Mouse (Mus musculus): ENCODE data around the gene Acp7. TPM values are rescaled to one million over a fixed set of nuclear protein-coding genes. Genes with fewer than 3 reads are reported as not detected.
A peak's percentile ranks its signal among the peaks of the same experiment; 100 is the strongest.

The Acp7 gene
- total and polyA plus RNA-seq, 3 experiments = 0.11 TPM; not detected in 2

- Histone ChIP-seq H3K27me3 (ENCODE audit: insufficient read depth, low read length) (no peaks in the 10 kb centered on the region), H3K4me1 (ENCODE audit: insufficient read depth, low read depth, low read length) (peaks cover 93% of the 10 kb centered on the region), H3K36me3 (replicated peaks) (peaks cover 75% of the 10 kb centered on the region), H3K4me3 (ENCODE audit: low read depth, low read length) (no peak overlapping the region), H3K9me3 (replicated peaks) (no peaks in the 10 kb centered on the region)
- DNase-seq (ENCODE audit: low spot score) = no peak
- TF ChIP-seq CTCF (IDR thresholded peaks at IDR 0.05; ENCODE audit: low read depth, low read length) = no peak
- TF ChIP-seq POLR2AphosphoS5 (IDR thresholded peaks at IDR 0.05; ENCODE audit: insufficient replicate concordance, low read depth, low read length) = no peak
- TF ChIP-seq TAL1 (conservative IDR thresholded peaks at IDR 0.05; ENCODE audit: low read depth, low read length) = no peak
- TF ChIP-seq GATA2 (IDR thresholded peaks at IDR 0.05; ENCODE audit: borderline replicate concordance, low read depth, low read length) = no peak
- TF ChIP-seq GATA1 (IDR thresholded peaks at IDR 0.05; ENCODE audit: borderline replicate concordance, low read length) = no peak
- no peak for ATAC-seq (ENCODE audit: extremely low read depth, insufficient number of reproducible peaks, low FRiP score, poor library complexity, severe bottlenecking)
Measured at GRCm38 (mm10) chr7:28586663-28587411, 44.3 kb downstream of the Acp7 start.

- TF ChIP-seq TAL1 (conservative IDR thresholded peaks at IDR 0.05; ENCODE audit: low read depth, low read length) (no peak), GATA2 (IDR thresholded peaks at IDR 0.05; ENCODE audit: borderline replicate concordance, low read depth, low read length) (no peak), CTCF (IDR thresholded peaks at IDR 0.05; ENCODE audit: low read depth, low read length) (no peak), POLR2AphosphoS5 (IDR thresholded peaks at IDR 0.05; ENCODE audit: insufficient replicate concordance, low read depth, low read length) (no peak), GATA1 (IDR thresholded peaks at IDR 0.05; ENCODE audit: borderline replicate concordance, low read length) (no peak)
- H3K4me1 ChIP-seq (ENCODE audit: insufficient read depth, low read depth, low read length) = peaks cover 93% of the 10 kb centered on the region
- DNase-seq (ENCODE audit: low spot score) = no peak
- H3K9me3 ChIP-seq (replicated peaks) = no peaks in the 10 kb centered on the region
- ATAC-seq (ENCODE audit: extremely low read depth, insufficient number of reproducible peaks, low FRiP score, poor library complexity, severe bottlenecking) = no peak
- peaks cover 68% of the 10 kb centered on the region for H3K36me3 ChIP-seq (replicated peaks)
- H3K4me3 ChIP-seq (ENCODE audit: low read depth, low read length) = peak overlapping the region; percentile 45; the same call in 1 of the 2 replicates
- H3K27me3 ChIP-seq (ENCODE audit: insufficient read depth, low read length) = no peaks in the 10 kb centered on the region
Measured at GRCm38 (mm10) chr7:28585001-28585400, 46.1 kb downstream of the Acp7 start.

- H3K4me1 ChIP-seq (ENCODE audit: insufficient read depth, low read depth, low read length) = peaks cover 93% of the 10 kb centered on the region
- no peak for DNase-seq (ENCODE audit: low spot score)
- no peak for TF ChIP-seq POLR2AphosphoS5 (IDR thresholded peaks at IDR 0.05; ENCODE audit: insufficient replicate concordance, low read depth, low read length)
- TF ChIP-seq GATA2 (IDR thresholded peaks at IDR 0.05; ENCODE audit: borderline replicate concordance, low read depth, low read length) = no peak
- TF ChIP-seq TAL1 (conservative IDR thresholded peaks at IDR 0.05; ENCODE audit: low read depth, low read length) = no peak
- TF ChIP-seq GATA1 (IDR thresholded peaks at IDR 0.05; ENCODE audit: borderline replicate concordance, low read length) = no peak
- no peak for TF ChIP-seq CTCF (IDR thresholded peaks at IDR 0.05; ENCODE audit: low read depth, low read length)
- H3K9me3 ChIP-seq (replicated peaks) = no peaks in the 10 kb centered on the region
- peaks cover 68% of the 10 kb centered on the region for H3K36me3 ChIP-seq (replicated peaks)
- peak overlapping the region; percentile 63; the same call in 1 of the 2 replicates for H3K4me3 ChIP-seq (ENCODE audit: low read depth, low read length)
- H3K27me3 ChIP-seq (ENCODE audit: insufficient read depth, low read length) = no peaks in the 10 kb centered on the region
- ATAC-seq (ENCODE audit: extremely low read depth, insufficient number of reproducible peaks, low FRiP score, poor library complexity, severe bottlenecking) = no peak
Measured at GRCm38 (mm10) chr7:28584468-28584867, 46.7 kb downstream of the Acp7 start.

GRCm38 (mm10) chr7:28583570-28584344 is 47.4 kb downstream of the Acp7 start:
- ATAC-seq (ENCODE audit: extremely low read depth, insufficient number of reproducible peaks, low FRiP score, poor library complexity, severe bottlenecking) = no peak
- TF ChIP-seq CTCF (IDR thresholded peaks at IDR 0.05; ENCODE audit: low read depth, low read length) = no peak
- no peak for TF ChIP-seq GATA2 (IDR thresholded peaks at IDR 0.05; ENCODE audit: borderline replicate concordance, low read depth, low read length)
- no peak for TF ChIP-seq GATA1 (IDR thresholded peaks at IDR 0.05; ENCODE audit: borderline replicate concordance, low read length)
- TF ChIP-seq TAL1 (conservative IDR thresholded peaks at IDR 0.05; ENCODE audit: low read depth, low read length) = no peak
- no peak for TF ChIP-seq POLR2AphosphoS5 (IDR thresholded peaks at IDR 0.05; ENCODE audit: insufficient replicate concordance, low read depth, low read length)
- H3K9me3 ChIP-seq (replicated peaks) = no peaks in the 10 kb centered on the region
- peak; percentile 47 for DNase-seq (ENCODE audit: low spot score)
- H3K4me3 ChIP-seq (ENCODE audit: low read depth, low read length) = peak overlapping the region; percentile 63; the same call in 1 of the 2 replicates
- H3K36me3 ChIP-seq (replicated peaks) = peaks cover 69% of the 10 kb centered on the region
- peaks cover 94% of the 10 kb centered on the region for H3K4me1 ChIP-seq (ENCODE audit: insufficient read depth, low read depth, low read length)
- no peaks in the 10 kb centered on the region for H3K27me3 ChIP-seq (ENCODE audit: insufficient read depth, low read length)

- Histone ChIP-seq H3K4me1 (ENCODE audit: insufficient read depth, low read depth, low read length) (peaks cover 99% of the 10 kb centered on the region), H3K27me3 (ENCODE audit: insufficient read depth, low read length) (no peaks in the 10 kb centered on the region), H3K9me3 (replicated peaks) (no peaks in the 10 kb centered on the region), H3K4me3 (ENCODE audit: low read depth, low read length) (peak overlapping the region; percentile 63; the same call in 1 of the 2 replicates), H3K36me3 (replicated peaks) (peaks cover 70% of the 10 kb centered on the region)
- peak; percentile 52; the same call in 1 of the 2 replicates for ATAC-seq (ENCODE audit: extremely low read depth, insufficient number of reproducible peaks, low FRiP score, poor library complexity, severe bottlenecking)
- DNase-seq (ENCODE audit: low spot score) = peak; percentile 52
- no peak for TF ChIP-seq GATA1 (IDR thresholded peaks at IDR 0.05; ENCODE audit: borderline replicate concordance, low read length)
- TF ChIP-seq POLR2AphosphoS5 (IDR thresholded peaks at IDR 0.05; ENCODE audit: insufficient replicate concordance, low read depth, low read length) = no peak
- no peak for TF ChIP-seq CTCF (IDR thresholded peaks at IDR 0.05; ENCODE audit: low read depth, low read length)
- peak; percentile 46; the same call in 1 of the 2 replicates for TF ChIP-seq GATA2 (IDR thresholded peaks at IDR 0.05; ENCODE audit: borderline replicate concordance, low read depth, low read length)
- peak; percentile 69 for TF ChIP-seq TAL1 (conservative IDR thresholded peaks at IDR 0.05; ENCODE audit: low read depth, low read length)
Measured at GRCm38 (mm10) chr7:28582841-28583240, 48.3 kb downstream of the Acp7 start.

GRCm38 (mm10) chr7:28581721-28582120 is 49.4 kb downstream of the Acp7 start:
- Histone ChIP-seq H3K9me3 (replicated peaks) (no peaks in the 10 kb centered on the region), H3K4me1 (ENCODE audit: insufficient read depth, low read depth, low read length) (peaks cover 99% of the 10 kb centered on the region), H3K4me3 (ENCODE audit: low read depth, low read length) (peak overlapping the region; percentile 55; the same call in 1 of the 2 replicates), H3K27me3 (ENCODE audit: insufficient read depth, low read length) (no peaks in the 10 kb centered on the region), H3K36me3 (replicated peaks) (peaks cover 69% of the 10 kb centered on the region)
- peak; percentile 67 for DNase-seq (ENCODE audit: low spot score)
- no peak for TF ChIP-seq CTCF (IDR thresholded peaks at IDR 0.05; ENCODE audit: low read depth, low read length)
- no peak for TF ChIP-seq GATA1 (IDR thresholded peaks at IDR 0.05; ENCODE audit: borderline replicate concordance, low read length)
- TF ChIP-seq TAL1 (conservative IDR thresholded peaks at IDR 0.05; ENCODE audit: low read depth, low read length) = peak; percentile 82
- TF ChIP-seq GATA2 (IDR thresholded peaks at IDR 0.05; ENCODE audit: borderline replicate concordance, low read depth, low read length) = no peak
- no peak for TF ChIP-seq POLR2AphosphoS5 (IDR thresholded peaks at IDR 0.05; ENCODE audit: insufficient replicate concordance, low read depth, low read length)
- peak; percentile 59 for ATAC-seq (ENCODE audit: extremely low read depth, insufficient number of reproducible peaks, low FRiP score, poor library complexity, severe bottlenecking)

Data from G1E (cell line).